Mouse (Mus musculus) colon, adult 2 months (tissue): ENCODE measurements around the gene Gm11238. TPM values are rescaled to one million over a fixed set of nuclear protein-coding genes. Genes with fewer than 3 reads are reported as not detected.

Source experiments
- polyA plus RNA-seq: library from polyadenylated mRNA; depleted of rRNA; stranded (reverse); fragments of >200 nt; gene quantifications from 2 replicates; pipeline ENCODE4 v1.2.3, GENCODE M21; 2012; rRNA removed

Gene Gm11238
- not detected in 2 replicates for polyA plus RNA-seq

DNA sequence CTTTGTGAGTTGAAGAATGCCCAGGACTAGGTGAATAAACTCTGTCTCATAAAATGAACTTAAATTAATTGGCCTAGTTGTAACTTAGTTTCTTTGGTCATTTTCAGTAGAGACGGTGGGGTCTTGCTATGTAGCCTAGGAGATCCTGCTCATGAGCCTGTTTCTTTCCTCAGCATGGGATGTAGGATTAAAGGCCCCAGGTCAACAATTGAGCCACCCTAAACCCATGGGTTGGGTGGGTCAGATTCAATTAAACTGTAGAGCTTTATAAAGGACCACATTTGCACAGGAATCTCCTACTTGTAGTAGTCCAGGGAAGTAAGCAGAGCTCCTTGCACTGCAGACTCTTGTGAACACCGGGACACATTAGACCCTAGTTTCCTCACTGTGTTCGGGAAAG lies at the start of gene Gm11238:
Gm11238 (plus strand) TSS at position 301 of the 400 bp plus-strand sequence.

GRCm38 (mm10) chr4:73622684-73623083 lies 15.0 kb downstream of the Gm11238 start, which contains the start of gene Gm11237:
Gene Gm11237 (plus strand): TSS chr4:73622984.

GRCm38 (mm10) chr4:73637821-73638220 lies 30.1 kb downstream of the Gm11238 start, which contains the start of gene Gm11236:
Gene Gm11236 (plus strand): TSS chr4:73638121.

DNA sequence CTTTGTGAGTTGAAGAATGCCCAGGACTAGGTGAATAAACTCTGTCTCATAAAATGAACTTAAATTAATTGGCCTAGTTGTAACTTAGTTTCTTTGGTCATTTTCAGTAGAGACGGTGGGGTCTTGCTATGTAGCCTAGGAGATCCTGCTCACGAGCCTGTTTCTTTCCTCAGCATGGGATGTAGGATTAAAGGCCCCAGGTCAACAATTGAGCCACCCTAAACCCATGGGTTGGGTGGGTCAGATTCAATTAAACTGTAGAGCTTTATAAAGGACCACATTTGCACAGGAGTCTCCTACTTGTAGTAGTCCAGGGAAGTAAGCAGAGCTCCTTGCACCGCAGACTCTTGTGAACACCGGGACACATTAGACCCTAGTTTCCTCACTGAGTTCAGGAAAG lies 60.4 kb downstream of the Gm11238 start, which contains the start of gene Gm11239:
Gm11239 (plus strand) TSS at position 301 of the 400 bp plus-strand sequence.

GRCm38 (mm10) chr4:73683216-73683615 lies 75.5 kb downstream of the Gm11238 start, which contains the start of gene Gm428:
Gene Gm428 (plus strand): TSS chr4:73683516.

Other genes with a start within 250 kb of the Gm11238 start
- gene Gm11487, start 202.8 kb upstream of the Gm11238 start, polyA plus RNA-seq, result not detected in 2 replicates
- gene Gm11237, start 15.1 kb downstream of the Gm11238 start, polyA plus RNA-seq, result not detected in 2 replicates
- not detected in 2 replicates for gene Gm11236, start 30.2 kb downstream of the Gm11238 start, polyA plus RNA-seq
- gene Gm11239, start 60.5 kb downstream of the Gm11238 start, polyA plus RNA-seq, result not detected in 2 replicates
- not detected in 2 replicates for gene Gm428, start 75.6 kb downstream of the Gm11238 start, polyA plus RNA-seq
- 19.5 and 19.6 TPM in 2 replicates for gene Rasef, start 183.1 kb downstream of the Gm11238 start, polyA plus RNA-seq